Mouse (Mus musculus) lung, postnatal 0 days (tissue): ENCODE measurements around the gene Fnip2. TPM values are rescaled to one million over a fixed set of nuclear protein-coding genes. Genes with fewer than 3 reads are reported as not detected.
A peak's percentile ranks its signal among the peaks of the same experiment; 100 is the strongest.

Experiments
- ATAC-seq: fragments of 200-750 bp; cut with Nextera tagmentation; 2 replicates; pipeline ENCODE4 v1.8.0; 2017; ENCODE audit warnings: moderate library complexity
- DNase-seq: peaks from one replicate; pipeline ENCODE4 v3.0.0-alpha.2; 2016; ENCODE audit warnings: low spot score
- H3K27ac ChIP-seq: fragments of 300-500 bp; sonication (generic); 2 replicates; pipeline ENCODE4 v1.5.1; 2014; ENCODE audit warnings: antibody characterized with exemption, mild to moderate bottlenecking, low read length, mixed read lengths
- H3K27me3 ChIP-seq: fragments of 300-500 bp; sonication (generic); replicated peaks from 2 replicates; pipeline ENCODE4 v1.6.1; 2014; ENCODE audit warnings: low read length, mixed read lengths; ENCODE audit not compliant: insufficient read depth
- H3K36me3 ChIP-seq: fragments of 300-500 bp; sonication (generic); 2 replicates; pipeline ENCODE4 v1.6.1; 2014; ENCODE audit warnings: low read length, mixed read lengths; ENCODE audit not compliant: insufficient read depth
- H3K4me1 ChIP-seq: fragments of 300-500 bp; sonication (generic); 2 replicates; pipeline ENCODE4 v1.6.1; 2014; ENCODE audit warnings: antibody characterized with exemption, low read depth, low read length, mixed read lengths; ENCODE audit not compliant: insufficient read depth
- H3K4me2 ChIP-seq: fragments of 300-500 bp; sonication (generic); replicated peaks from 2 replicates; pipeline ENCODE4 v1.6.1; 2014; ENCODE audit warnings: low read depth, mild to moderate bottlenecking, low read length, moderate library complexity, mixed read lengths
- H3K4me3 ChIP-seq: fragments of 300-500 bp; sonication (generic); 2 replicates; pipeline ENCODE4 v1.5.1; 2014; ENCODE audit warnings: low read depth, low read length
- H3K9ac ChIP-seq: fragments of 300-500 bp; sonication (generic); replicated peaks from 2 replicates; pipeline ENCODE4 v1.6.1; 2014; ENCODE audit warnings: low read depth, mild to moderate bottlenecking
- H3K9me3 ChIP-seq: fragments of 300-500 bp; sonication (generic); 2 replicates; pipeline ENCODE4 v1.6.1; 2016; ENCODE audit warnings: low read length, mixed read lengths
- CTCF ChIP-seq: IDR thresholded peaks from 2 replicates; pipeline ENCODE4 v1.5.1; 2016; ENCODE audit warnings: antibody characterized with exemption, mild to moderate bottlenecking
- EP300 ChIP-seq: IDR thresholded peaks from 2 replicates; pipeline ENCODE4 v1.6.1; 2016; ENCODE audit warnings: antibody characterized with exemption, mild to moderate bottlenecking, control low read depth
- WGBS: fragments of 180-500 bp; shearing (Covaris S2); extraction: QIAGEN DNeasy Blood & Tissue Kit; methylation state at CpG from one replicate; pipeline ENCODE4 v1.1.7; 2014; 5-methylcytosine and 5-hydroxymethylcytosine counted together
- polyA plus RNA-seq: library from polyadenylated mRNA; unstranded; fragments of >200 nt; fragmentation: Nextera tagmentation; extraction: Ambion mirVana; gene quantifications from 2 replicates; pipeline ENCODE4 v1.2.1, GENCODE M21; 2015

The Fnip2 gene
- 3.5 and 4.2 TPM in 2 replicates for polyA plus RNA-seq

DNA sequence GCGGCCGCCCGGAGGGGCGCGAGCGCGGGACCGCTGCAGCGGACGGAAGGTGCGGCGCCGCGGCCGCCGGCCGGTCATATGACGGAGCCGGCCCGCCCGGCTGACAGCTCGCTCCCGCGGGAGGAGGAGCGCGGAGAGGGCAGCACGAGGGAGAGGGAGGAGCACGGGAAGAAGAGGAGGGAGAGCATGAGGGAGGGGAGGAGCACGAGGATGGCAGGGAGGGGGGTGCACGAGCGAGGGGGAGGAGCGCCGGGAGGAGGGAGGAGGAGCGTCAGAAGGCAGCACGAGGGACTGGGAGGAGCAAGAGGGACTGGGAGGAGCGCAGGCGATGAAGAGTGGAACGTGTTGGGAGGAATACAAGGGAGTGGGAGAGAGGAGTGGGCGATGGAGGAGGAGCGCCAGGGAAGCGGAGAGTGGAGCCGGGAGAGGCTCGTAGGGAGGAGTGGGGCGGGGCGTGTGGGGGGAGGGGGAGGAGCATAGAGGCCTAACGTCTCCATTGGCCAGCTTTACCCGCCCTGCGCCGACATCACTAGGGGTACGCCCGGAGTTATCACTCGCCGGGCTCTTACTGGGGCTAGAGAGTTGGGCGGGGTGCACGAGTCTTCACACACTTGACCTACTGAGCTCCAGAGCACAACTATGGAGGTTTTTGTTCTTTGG lies at the start of gene Fnip2:
Gene Fnip2, minus strand, starts transcription at position 94 of the 660 bp plus-strand sequence.
- no peaks in the 10 kb centered on the region for H3K36me3 ChIP-seq
- WGBS = under 1% methylated on average over 45 of the region's 55 CpGs

DNA sequence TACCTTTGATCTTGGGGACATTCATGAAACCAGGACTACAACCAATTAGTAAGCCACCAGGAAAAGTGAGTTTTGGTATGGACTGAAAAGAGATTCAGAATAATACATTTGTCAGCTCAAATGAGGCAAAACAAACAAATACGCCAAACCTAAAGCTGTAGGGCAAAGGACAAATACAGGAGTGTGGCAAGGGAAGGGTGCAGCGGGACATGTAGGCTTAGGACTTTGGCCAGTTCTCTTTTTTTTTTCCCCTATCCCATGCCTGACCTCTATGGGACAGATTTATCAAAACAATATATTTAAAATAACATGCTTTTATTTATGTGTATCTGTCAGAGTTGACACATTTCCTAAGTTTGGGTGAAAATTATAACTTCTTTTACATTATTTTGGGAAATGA lies 42.3 kb upstream of the Fnip2 start:
- Histone ChIP-seq H3K9ac (no peak overlapping the region), H3K4me1 (no peaks in the 10 kb centered on the region), H3K4me2 (no peak overlapping the region), H3K4me3 (no peak overlapping the region), H3K27ac (no peak overlapping the region), H3K36me3 (peaks cover 21% of the 10 kb centered on the region), H3K27me3 (no peaks in the 10 kb centered on the region), H3K9me3 (no peaks in the 10 kb centered on the region)
- DNase-seq = no peak
- WGBS = 92% methylated on average over 2 of the region's 2 CpGs
- TF ChIP-seq EP300 = no peak
- TF ChIP-seq CTCF = no peak
- no peak for ATAC-seq

More for the DNA sequence above, at the start of gene Fnip2:
- Histone ChIP-seq H3K4me3 (peak within 1 kb of the TSS; percentile 72), H3K4me2 (peak within 1 kb of the TSS; percentile 85), H3K27me3 (no peaks in the 10 kb centered on the region), H3K27ac (peak within 1 kb of the TSS; percentile 85), H3K9ac (peak within 1 kb of the TSS; percentile 64), H3K4me1 (no peaks in the 10 kb centered on the region), H3K9me3 (no peaks in the 10 kb centered on the region)
- DNase-seq (peak; percentile 98), ATAC-seq (peak; percentile 96)
- TF ChIP-seq EP300 = no peak
- no peak for TF ChIP-seq CTCF

DNA sequence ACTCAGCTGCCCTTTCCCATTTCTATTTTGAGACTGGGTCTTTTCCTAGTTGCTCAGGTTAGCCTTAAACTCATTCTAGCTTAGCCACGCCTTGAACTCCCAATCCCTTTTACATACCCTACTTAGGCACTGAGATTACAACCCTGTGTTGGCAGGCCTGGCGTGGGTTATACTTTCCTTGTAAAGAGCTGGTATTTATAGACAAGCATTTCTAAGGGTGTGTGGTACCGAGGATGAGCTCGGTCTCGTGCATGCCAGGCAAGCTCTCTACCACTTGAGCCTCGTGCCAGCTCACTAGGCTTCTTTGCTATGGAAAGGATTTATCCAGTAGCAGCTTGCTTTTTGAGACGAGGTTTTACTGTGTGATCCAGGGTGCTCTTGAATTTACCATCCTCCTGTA lies 27.9 kb upstream of the Fnip2 start:
- H3K36me3 ChIP-seq = peaks cover 18% of the 10 kb centered on the region
- no peak for DNase-seq
- no peak overlapping the region for H3K9ac ChIP-seq
- no peaks in the 10 kb centered on the region for H3K27me3 ChIP-seq
- no peak overlapping the region for H3K27ac ChIP-seq
- WGBS = 91% methylated on average over 7 of the region's 7 CpGs
- no peak for ATAC-seq
- TF ChIP-seq EP300 = no peak
- TF ChIP-seq CTCF = no peak
- H3K4me2 ChIP-seq = no peak overlapping the region
- H3K4me1 ChIP-seq = 0 out of 2 replicates have a peak, but pooled peaks cover 3% of the 10 kb centered on the region
- H3K4me3 ChIP-seq = no peak overlapping the region
- H3K9me3 ChIP-seq = no peaks in the 10 kb centered on the region

DNA sequence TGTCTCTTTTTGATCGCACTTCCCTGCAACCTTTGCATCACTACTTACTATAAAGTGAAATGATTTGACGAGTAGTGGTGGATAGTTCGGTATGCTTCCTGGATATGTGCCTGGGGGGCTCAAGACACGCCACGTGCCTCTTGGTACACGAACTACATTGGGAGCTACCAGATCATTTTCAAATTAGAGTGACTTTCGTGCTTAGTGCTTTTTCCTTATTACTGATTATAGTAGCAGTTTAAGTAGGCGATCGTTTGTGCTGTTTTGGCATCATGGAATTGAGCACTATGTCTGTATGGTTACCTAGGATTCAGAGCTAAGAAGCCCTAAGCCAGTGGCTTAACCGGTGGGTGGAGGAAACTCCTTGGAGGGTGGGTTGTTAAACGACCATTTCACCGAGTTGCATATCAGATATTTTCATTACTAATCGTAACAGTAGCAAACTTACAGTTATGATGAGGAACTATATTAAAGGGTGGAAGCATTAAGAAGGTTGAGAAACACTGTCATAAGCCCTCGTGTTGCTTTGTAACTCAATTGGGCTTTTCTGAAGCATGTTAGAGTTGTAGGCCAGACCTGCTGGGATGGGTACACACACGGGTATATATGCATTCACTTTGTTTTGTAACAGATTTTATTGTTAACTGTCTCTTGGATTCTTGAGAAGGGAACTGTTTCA lies 24.3 kb upstream of the Fnip2 start:
- TF ChIP-seq EP300 (no peak), CTCF (no peak)
- 2% methylated on average over 15 of the region's 15 CpGs for WGBS
- Histone ChIP-seq H3K4me2 (peak overlapping the region; percentile 75), H3K27ac (peak overlapping the region; percentile 76), H3K4me1 (0 out of 2 replicates have a peak, but pooled peaks cover 3% of the 10 kb centered on the region), H3K27me3 (no peaks in the 10 kb centered on the region), H3K9me3 (no peaks in the 10 kb centered on the region), H3K9ac (peak overlapping the region; percentile 75), H3K4me3 (peak overlapping the region; percentile 66), H3K36me3 (peaks cover 6% of the 10 kb centered on the region; the same call in 1 of the 2 replicates)
- DNase-seq (no peak), ATAC-seq (no peak)

DNA sequence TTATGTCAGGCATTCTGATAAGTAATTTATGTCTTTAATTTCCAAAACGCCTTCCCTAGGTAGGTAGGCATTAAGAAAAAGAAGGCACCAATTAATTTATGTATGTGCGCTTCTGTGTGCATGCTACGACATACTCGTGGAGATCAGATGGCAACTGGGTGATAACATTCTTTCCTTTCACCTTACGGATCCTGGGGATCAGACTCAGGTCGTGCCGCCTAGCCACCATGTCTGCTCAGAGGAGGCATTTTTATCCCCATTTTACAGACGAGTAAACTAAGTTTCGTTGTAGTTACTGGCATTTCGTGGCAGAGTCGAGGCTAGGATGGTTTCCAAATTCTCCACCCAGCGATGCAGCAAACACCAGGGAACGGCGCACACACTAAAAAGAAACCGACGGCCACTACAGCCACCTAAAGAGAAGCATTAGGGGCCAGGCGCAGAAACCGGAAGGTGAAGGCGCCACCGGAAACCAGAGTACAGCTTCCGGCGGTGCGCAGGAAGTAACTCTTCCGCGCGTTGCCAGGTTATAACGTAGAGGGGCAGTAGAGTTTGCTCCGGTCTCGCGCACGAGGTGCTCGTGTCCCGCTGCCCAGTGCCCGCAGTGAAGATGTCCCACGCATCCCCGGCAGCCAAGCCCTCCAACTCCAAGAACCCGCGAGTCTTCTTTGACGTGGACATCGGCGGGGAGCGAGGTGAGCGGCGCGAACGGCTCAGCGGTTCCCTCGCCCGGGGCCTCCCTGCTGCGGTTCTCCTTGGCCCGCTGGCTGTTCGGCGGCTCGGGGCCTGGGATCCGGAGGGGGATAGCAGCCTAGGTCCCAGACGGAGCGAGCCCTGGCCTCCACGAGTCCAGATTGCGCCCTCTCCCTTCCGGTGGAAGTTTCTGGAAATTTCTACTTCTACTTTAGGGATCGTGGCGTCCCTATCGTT lies 23.5 kb upstream of the Fnip2 start, which contains the start of gene Ppid:
Gene Ppid, plus strand, starts transcription at position 480 of the 930 bp plus-strand sequence.
- peak; percentile 42; the same call in 1 of the 2 replicates for TF ChIP-seq CTCF
- peak; percentile 75 for TF ChIP-seq EP300
- H3K27ac ChIP-seq = peak within 1 kb of the TSS; percentile 76
- 0 out of 2 replicates have a peak, but pooled peaks cover 3% of the 10 kb centered on the region for H3K4me1 ChIP-seq
- peaks cover 1% of the 10 kb centered on the region; the same call in 1 of the 2 replicates for H3K36me3 ChIP-seq
- H3K9me3 ChIP-seq = no peaks in the 10 kb centered on the region
- no peaks in the 10 kb centered on the region for H3K27me3 ChIP-seq
- WGBS = 3% methylated on average over 56 of the region's 63 CpGs
- DNase-seq = peak; percentile 95
- peak within 1 kb of the TSS; percentile 66 for H3K4me3 ChIP-seq
- H3K4me2 ChIP-seq = peak within 1 kb of the TSS; percentile 75
- peak within 1 kb of the TSS; percentile 75 for H3K9ac ChIP-seq
- peak; percentile 93 for ATAC-seq
